Mouse (Mus musculus): ENCODE results near the gene Gm17361. TPM values are rescaled to one million over a fixed set of nuclear protein-coding genes. Genes with fewer than 3 reads are reported as not detected.
"Not testable (repeated sequence)": the region's sequence is repeated elsewhere in the genome, so short reads cannot be mapped to it uniquely, and the experiment has no call there.

The Gm17361 gene
- total RNA-seq (2021) (not detected), polyA plus RNA-seq (2012; rRNA removed) (not detected in 2 replicates)
- long read RNA-seq, result 0 reads

DNA sequence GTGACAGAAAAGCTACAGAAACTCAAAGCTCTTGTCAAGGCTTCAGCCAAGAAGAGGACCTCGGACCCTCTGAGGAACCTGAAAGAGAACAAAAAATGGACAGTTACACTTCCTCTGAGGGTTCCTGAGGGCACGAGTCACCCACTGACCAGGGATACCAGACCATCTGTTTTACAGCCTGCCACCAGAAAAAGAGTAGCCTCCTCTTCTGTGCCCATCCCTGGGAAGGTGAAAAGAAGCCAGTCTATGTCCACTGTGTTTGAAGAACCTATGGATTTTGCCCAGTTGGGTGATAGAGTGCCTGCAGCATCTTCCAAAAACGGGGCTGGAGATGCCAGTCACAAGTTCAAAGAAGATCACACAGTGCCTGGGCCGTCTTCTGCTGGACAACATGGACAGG, at the start of gene Gm17361:
Gene Gm17361, plus strand, starts transcription at position 301 of the 400 bp plus-strand sequence.
- DNase-seq; intact Hi-C loops (cut with DNase I); H3K27me3 ChIP-seq (ENCODE audit: control insufficient read depth, insufficient read depth, low read length); H3K36me3 ChIP-seq (ENCODE audit: control insufficient read depth, insufficient read depth, low read length); H3K27ac ChIP-seq; H3K4me1 ChIP-seq (ENCODE audit: control insufficient read depth, insufficient read depth, low read length); H3K79me2 ChIP-seq (replicated peaks; ENCODE audit: control insufficient read depth, insufficient read depth, low read length); H3K9ac ChIP-seq (ENCODE audit: low read depth, low read length); H3K4me3 ChIP-seq: not testable (repeated sequence)
- WGBS, result no CpG with 5 or more reads among the region's 4 CpGs

All from heart, adult 2 months (tissue).